Comparison of ENCODE assay signal across 17 mouse cellular contexts in the genomic region with DNA sequence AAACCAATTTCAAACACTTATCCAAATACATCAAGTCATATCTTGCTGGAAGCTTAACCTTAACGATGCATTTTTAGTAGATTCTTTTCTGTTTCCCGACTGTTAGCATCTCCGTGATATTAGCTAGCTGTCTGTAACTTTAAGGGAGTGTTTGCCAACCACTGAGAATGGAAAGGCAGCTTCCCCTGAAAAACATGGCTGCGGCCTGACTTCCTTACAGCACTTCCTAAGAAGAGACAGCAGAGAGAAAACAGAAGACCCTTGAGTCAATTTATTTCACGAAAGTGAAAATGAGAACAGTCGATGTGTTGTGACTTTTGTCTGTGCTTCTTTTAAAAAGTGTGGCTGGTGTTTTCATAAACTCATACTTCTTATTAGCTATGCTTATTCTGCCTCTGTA.
DNase-seq lines count a peak whose midpoint lies in the region; ATAC-seq and TF ChIP-seq lines count a peak whose summit lies in the region.
"Had no signal": no experiment of that assay in that cellular context is flagged by ENCODE, and none has a peak within 500 bp of the region (broad histone marks: within the 10 kb centered on the region; RNA-seq: fewer than 3 reads in every experiment).

No protein-coding gene starts in this region.

- no peak overlapping the region for H3K27ac ChIP-seq in cerebellum, adult 2 months (ENCODE audit: insufficient read depth, low read length)
- no peak overlapping the region for H3K27ac ChIP-seq in hindbrain, embryonic 16.5 days (ENCODE audit: low read depth, low read length)
- no peak overlapping the region for H3K27ac ChIP-seq in hindbrain, postnatal 0 days
- peak overlapping the region; percentile 85 for H3K27ac ChIP-seq in heart, postnatal 0 days (ENCODE audit: low read depth)
- H3K27ac ChIP-seq in midbrain, embryonic 16.5 days (ENCODE audit: low read length), result no peak overlapping the region
- H3K27ac ChIP-seq: embryonic facial prominence, embryonic 12.5 days; liver, embryonic 14.5 days; midbrain, embryonic 10.5 days had no signal

- WGBS in cerebellum, adult 2 months, result 23% methylated on average over 6 of the region's 6 CpGs
- WGBS in hindbrain, embryonic 16.5 days, result 64% methylated on average over 6 of the region's 6 CpGs
- WGBS in hindbrain, postnatal 0 days, result 59% methylated on average over 6 of the region's 6 CpGs
- WGBS in heart, postnatal 0 days, result 21% methylated on average over 6 of the region's 6 CpGs
- WGBS in midbrain, embryonic 16.5 days, result 80% methylated on average over 6 of the region's 6 CpGs

- H3K9me3 ChIP-seq in hindbrain, embryonic 16.5 days (ENCODE audit: control insufficient read depth, low read length), result no peaks in the 10 kb centered on the region
- H3K9me3 ChIP-seq in hindbrain, postnatal 0 days (ENCODE audit: low read length), result no peaks in the 10 kb centered on the region
- no peaks in the 10 kb centered on the region for H3K9me3 ChIP-seq in heart, postnatal 0 days (replicated peaks; ENCODE audit: control insufficient read depth, low read length)
- no peaks in the 10 kb centered on the region for H3K9me3 ChIP-seq in midbrain, embryonic 16.5 days (replicated peaks; ENCODE audit: control insufficient read depth, low read length, poor library complexity, severe bottlenecking)
- H3K9me3 ChIP-seq: embryonic facial prominence, embryonic 12.5 days had no signal

- H3K4me2 ChIP-seq in hindbrain, embryonic 16.5 days (ENCODE audit: low read length), result peak overlapping the region; percentile 12; the same call in 1 of the 2 replicates
- no peak overlapping the region for H3K4me2 ChIP-seq in hindbrain, postnatal 0 days (ENCODE audit: low read depth, low read length)
- H3K4me2 ChIP-seq in heart, postnatal 0 days (ENCODE audit: low read depth, low read length), result peak overlapping the region; percentile 61
- H3K4me2 ChIP-seq in midbrain, embryonic 16.5 days (ENCODE audit: low read length), result no peak overlapping the region
- H3K4me2 ChIP-seq: embryonic facial prominence, embryonic 12.5 days had no signal

- TF ChIP-seq CTCF in cerebellum, adult 2 months (IDR thresholded peaks at IDR 0.05; ENCODE audit: borderline replicate concordance, insufficient read depth, low read depth, low read length), result no peak
- no peak for TF ChIP-seq CTCF in hindbrain, postnatal 0 days (IDR thresholded peaks at IDR 0.05; ENCODE audit: low read depth)
- no peak for TF ChIP-seq CTCF in heart, postnatal 0 days (IDR thresholded peaks at IDR 0.05; ENCODE audit: low read depth)

- TF ChIP-seq POLR2A in cerebellum, adult 2 months (IDR thresholded peaks at IDR 0.05; ENCODE audit: borderline replicate concordance, insufficient read depth, low read length), result no peak

- no peak for ATAC-seq in hindbrain, embryonic 16.5 days
- no peak for ATAC-seq in hindbrain, postnatal 0 days
- no peak for ATAC-seq in heart, postnatal 0 days (ENCODE audit: insufficient read depth, low read depth)
- ATAC-seq in monocyte, adult 5-6 weeks (replicated peaks; ENCODE audit: insufficient number of reproducible peaks, low FRiP score, low TSS enrichment, poor library complexity, severe bottlenecking), result no peak
- ATAC-seq in midbrain, embryonic 16.5 days, result no peak

- H3K36me3 ChIP-seq in hindbrain, embryonic 16.5 days (ENCODE audit: control insufficient read depth, insufficient read depth, low read length), result no peaks in the 10 kb centered on the region
- no peaks in the 10 kb centered on the region for H3K36me3 ChIP-seq in hindbrain, postnatal 0 days (ENCODE audit: insufficient read depth, low read length)
- peaks cover 20% of the 10 kb centered on the region; the same call in 1 of the 2 replicates for H3K36me3 ChIP-seq in heart, postnatal 0 days (replicated peaks; ENCODE audit: control insufficient read depth, insufficient read depth, low read length)
- no peaks in the 10 kb centered on the region for H3K36me3 ChIP-seq in midbrain, embryonic 16.5 days (ENCODE audit: control insufficient read depth, insufficient read depth, low read length)

- no peak overlapping the region for H3K9ac ChIP-seq in hindbrain, embryonic 16.5 days (ENCODE audit: low read depth, low read length)
- H3K9ac ChIP-seq in hindbrain, postnatal 0 days (replicated peaks; ENCODE audit: low read length), result no peak overlapping the region
- H3K9ac ChIP-seq in heart, postnatal 0 days (replicated peaks; ENCODE audit: low read depth, low read length), result peak overlapping the region; percentile 42; the same call in 1 of the 2 replicates
- H3K9ac ChIP-seq in midbrain, embryonic 16.5 days (ENCODE audit: low read depth, low read length), result no peak overlapping the region
- H3K9ac ChIP-seq: embryonic facial prominence, embryonic 12.5 days; liver, embryonic 14.5 days had no signal

- TF ChIP-seq EP300 in heart, postnatal 0 days (IDR thresholded peaks at IDR 0.05; ENCODE audit: low read depth), result no peak

- no peaks in the 10 kb centered on the region for H3K27me3 ChIP-seq in cerebellum, adult 2 months (ENCODE audit: control insufficient read depth, insufficient read depth, low read length)
- no peaks in the 10 kb centered on the region for H3K27me3 ChIP-seq in hindbrain, embryonic 16.5 days (replicated peaks; ENCODE audit: control insufficient read depth, insufficient read depth, low read length)
- H3K27me3 ChIP-seq in hindbrain, postnatal 0 days (ENCODE audit: insufficient read depth, low read length), result no peaks in the 10 kb centered on the region
- H3K27me3 ChIP-seq in heart, postnatal 0 days (ENCODE audit: control insufficient read depth, insufficient read depth, low read length), result no peaks in the 10 kb centered on the region
- no peaks in the 10 kb centered on the region for H3K27me3 ChIP-seq in midbrain, embryonic 16.5 days (ENCODE audit: control insufficient read depth, insufficient read depth, low read depth, low read length)
- H3K27me3 ChIP-seq: embryonic facial prominence, embryonic 12.5 days had no signal

- peak overlapping the region; percentile 16 for H3K4me3 ChIP-seq in cerebellum, adult 2 months (replicated peaks; ENCODE audit: insufficient read depth, low read depth, low read length)
- no peak overlapping the region for H3K4me3 ChIP-seq in hindbrain, embryonic 16.5 days (ENCODE audit: low read length)
- H3K4me3 ChIP-seq in hindbrain, postnatal 0 days (ENCODE audit: low read length), result no peak overlapping the region
- peak overlapping the region; percentile 10; the same call in 1 of the 2 replicates for H3K4me3 ChIP-seq in heart, postnatal 0 days (ENCODE audit: low read depth, low read length)
- no peak overlapping the region for H3K4me3 ChIP-seq in midbrain, embryonic 16.5 days (ENCODE audit: low read depth, low read length)
- H3K4me3 ChIP-seq: embryonic facial prominence, embryonic 12.5 days; midbrain, embryonic 10.5 days had no signal

- peaks cover 16% of the 10 kb centered on the region for H3K4me1 ChIP-seq in cerebellum, adult 2 months (ENCODE audit: control insufficient read depth, insufficient read depth, low read length)
- H3K4me1 ChIP-seq in hindbrain, embryonic 16.5 days (ENCODE audit: control insufficient read depth, insufficient read depth, low read depth, low read length), result peaks cover 7% of the 10 kb centered on the region
- no peaks in the 10 kb centered on the region for H3K4me1 ChIP-seq in hindbrain, postnatal 0 days (ENCODE audit: insufficient read depth, low read length)
- H3K4me1 ChIP-seq in heart, postnatal 0 days (ENCODE audit: control insufficient read depth, insufficient read depth), result peaks cover 41% of the 10 kb centered on the region
- peaks cover 3% of the 10 kb centered on the region; the same call in 1 of the 2 replicates for H3K4me1 ChIP-seq in midbrain, embryonic 16.5 days (ENCODE audit: control insufficient read depth, insufficient read depth, low read length)

- no peak for DNase-seq in cerebellum, adult 2 months
- DNase-seq in cerebellum, adult 9-11 months, result no peak
- DNase-seq in hindbrain, postnatal 0 days (ENCODE audit: low spot score), result no peak
- peak; percentile 32 for DNase-seq in A20 (ENCODE audit: low read depth, low spot score)
- DNase-seq in heart, postnatal 0 days (ENCODE audit: low spot score), result peak; percentile 63
- DNase-seq: adrenal gland, adult 8-10 months; cerebellum, postnatal 25 days; kidney, adult 9 months; layer of hippocampus, adult 9-11 months; spleen, adult 18-20 months; thymus, adult 2 months had no signal

Comparison
In these comparisons a context has a peak if more than half of its experiments do, and no peak if none do; other contexts are left out.
1. H3K4me2 ChIP-seq: peak in hindbrain, embryonic 16.5 days (single experiment) and heart, postnatal 0 days (single experiment); none in hindbrain, postnatal 0 days (single experiment) and midbrain, embryonic 16.5 days (single experiment).
2. DNase-seq: peak in A20 (single experiment) and heart, postnatal 0 days (single experiment); none in cerebellum, adult 2 months (0 of 2), cerebellum, adult 9-11 months (single experiment) and hindbrain, postnatal 0 days (single experiment).
3. H3K4me3 ChIP-seq: peak in cerebellum, adult 2 months (single experiment) and heart, postnatal 0 days (single experiment); none in hindbrain, embryonic 16.5 days (single experiment), hindbrain, postnatal 0 days (single experiment) and midbrain, embryonic 16.5 days (single experiment).